20 mouse cellular contexts compared by ENCODE assay signal in genomic region chr19:7321391-7321790, GRCm38 (mm10).
"Had no signal": no experiment of that assay in that cellular context is flagged by ENCODE, and none has a peak within 500 bp of the region (broad histone marks: within the 10 kb centered on the region; RNA-seq: fewer than 3 reads in every experiment).

No protein-coding gene starts in this region.

- DNase-seq: gastrocnemius, postnatal 10 days; gastrocnemius, postnatal 25 days; heart, adult 11 months; heart, adult 2 months; heart, postnatal 14 days; heart, postnatal 36 days; kidney, adult 18-20 months; kidney, postnatal 10 days; left cerebral cortex, postnatal 4 days; lung, adult 18-20 months had no signal

- H3K4me3 ChIP-seq: heart, adult 2 months; heart, embryonic 13.5 days; heart, embryonic 15.5 days; hindbrain, embryonic 13.5 days; hindbrain, embryonic 15.5 days; kidney, embryonic 15.5 days; limb, embryonic 13.5 days; limb, embryonic 15.5 days; liver, embryonic 12.5 days had no signal

- H3K27ac ChIP-seq: heart, adult 2 months; heart, embryonic 13.5 days; heart, embryonic 15.5 days; hindbrain, embryonic 13.5 days; hindbrain, embryonic 15.5 days; hindbrain, postnatal 0 days; kidney, embryonic 15.5 days; limb, embryonic 15.5 days; liver, embryonic 12.5 days; liver, embryonic 14.5 days had no signal
